Mouse (Mus musculus): ENCODE results near the gene Baz2b. TPM values are rescaled to one million over a fixed set of nuclear protein-coding genes. Genes with fewer than 3 reads are reported as not detected.

The Baz2b gene
- polyA plus RNA-seq, 1 experiment from 2014 or later: 71.6 TPM

DNA sequence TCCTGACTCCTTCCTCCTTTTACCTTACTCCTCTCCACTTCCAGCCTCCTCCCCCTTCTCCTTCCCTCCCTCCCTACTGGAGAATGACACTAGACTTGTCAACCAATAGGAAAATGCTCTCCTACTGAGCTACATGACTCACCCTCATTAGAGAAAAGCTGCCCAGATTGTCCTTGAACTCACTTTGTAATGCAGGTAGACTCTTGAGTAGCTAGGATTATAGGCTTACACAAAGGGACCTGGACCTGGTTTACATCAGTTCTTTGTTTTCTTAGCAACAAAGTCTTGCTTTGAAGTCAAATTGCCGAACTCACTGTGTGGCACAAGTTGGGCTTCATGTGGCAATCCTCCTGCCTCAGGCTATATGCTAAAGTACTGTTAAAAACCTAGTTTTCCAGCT lies 12.8 kb downstream of the Baz2b start:
- Histone ChIP-seq H3K4me1 (no peaks in the 10 kb centered on the region), H3K27ac (replicated peaks) (no peak overlapping the region), H3K9ac (replicated peaks) (no peak overlapping the region), H3K9me3 (no peaks in the 10 kb centered on the region), H3K4me2 (replicated peaks) (no peak overlapping the region), H3K4me3 (no peak overlapping the region), H3K36me3 (no peaks in the 10 kb centered on the region), H3K27me3 (no peaks in the 10 kb centered on the region)
- 33% methylated on average over 1 of the region's 1 CpGs for WGBS
- ATAC-seq (replicated peaks): no peak

DNA sequence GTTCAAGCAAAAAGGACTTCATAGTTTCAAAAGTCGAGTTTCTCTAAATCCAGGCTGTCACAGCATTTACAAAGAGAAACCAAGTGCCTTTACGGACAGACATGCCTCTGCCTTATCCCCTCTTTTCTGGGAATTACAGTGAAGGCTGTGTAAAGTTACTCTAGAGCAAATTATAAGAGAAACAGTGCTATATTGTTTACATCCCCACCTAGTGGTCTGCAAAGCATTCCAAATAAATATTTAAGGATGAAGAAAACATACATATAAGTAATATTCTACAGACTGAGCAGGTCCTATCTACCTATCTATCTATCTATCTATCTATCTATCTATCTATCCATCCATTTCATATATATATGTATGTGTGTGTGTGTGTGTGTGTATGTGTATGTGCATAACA lies 27.9 kb downstream of the Baz2b start:
- Histone ChIP-seq H3K4me2 (replicated peaks) (no peak overlapping the region), H3K36me3 (no peaks in the 10 kb centered on the region), H3K4me3 (no peak overlapping the region), H3K27ac (replicated peaks) (no peak overlapping the region), H3K9ac (replicated peaks) (no peak overlapping the region), H3K4me1 (no peaks in the 10 kb centered on the region), H3K9me3 (no peaks in the 10 kb centered on the region), H3K27me3 (no peaks in the 10 kb centered on the region)
- no peak for ATAC-seq (replicated peaks)
- WGBS: 63% methylated on average over 2 of the region's 2 CpGs

DNA sequence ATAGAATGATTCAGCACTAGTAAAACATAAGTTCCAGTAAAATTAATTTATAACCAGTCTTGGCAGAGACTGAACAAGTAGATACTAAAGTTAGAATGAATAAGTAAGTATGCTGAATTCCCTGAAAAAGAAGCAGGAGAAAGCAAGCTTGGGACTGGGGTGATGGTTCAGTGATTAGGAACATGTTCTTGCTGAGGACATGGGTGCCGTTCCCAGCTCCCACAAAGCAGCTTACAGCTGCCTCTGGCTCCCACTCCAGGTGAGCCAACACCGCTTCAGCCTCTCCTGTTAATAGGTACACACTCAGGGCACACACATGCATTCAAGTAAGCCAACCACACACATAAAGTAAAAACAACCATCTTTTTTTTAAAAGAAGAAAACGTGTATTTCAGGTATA lies 32.1 kb downstream of the Baz2b start:
- no peaks in the 10 kb centered on the region for H3K36me3 ChIP-seq
- WGBS: 81% methylated on average over 3 of the region's 3 CpGs
- ATAC-seq (replicated peaks): no peak

DNA sequence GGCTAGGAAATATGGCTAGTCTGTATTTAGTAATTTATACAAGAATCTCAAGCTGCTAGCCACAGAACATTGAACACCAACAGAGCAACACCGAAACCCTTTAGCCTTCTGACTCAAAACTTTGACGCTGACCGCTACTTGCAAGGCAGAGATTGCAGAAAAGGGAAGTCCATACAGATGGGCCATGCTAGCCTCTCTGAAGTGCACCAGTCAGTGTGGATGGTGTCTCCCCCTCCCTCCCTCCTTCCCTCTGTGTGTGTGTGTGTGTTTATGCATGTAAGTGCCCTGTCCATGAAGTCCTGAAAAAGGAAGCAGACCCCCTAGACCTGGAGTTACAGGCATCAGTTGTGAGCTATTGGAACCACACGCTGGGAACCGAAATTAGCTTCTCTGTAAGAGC lies 33.6 kb downstream of the Baz2b start:
- 90% methylated on average over 5 of the region's 5 CpGs for WGBS
- H3K4me2 ChIP-seq (replicated peaks): no peak overlapping the region
- H3K36me3 ChIP-seq: no peaks in the 10 kb centered on the region
- H3K27me3 ChIP-seq: no peaks in the 10 kb centered on the region
- H3K27ac ChIP-seq (replicated peaks): no peak overlapping the region
- H3K9ac ChIP-seq (replicated peaks): no peak overlapping the region
- no peaks in the 10 kb centered on the region for H3K4me1 ChIP-seq
- no peaks in the 10 kb centered on the region for H3K9me3 ChIP-seq
- H3K4me3 ChIP-seq: no peak overlapping the region
- no peak for ATAC-seq (replicated peaks)

More for the DNA sequence above, 32.1 kb downstream of the Baz2b start:
- Histone ChIP-seq H3K4me2 (replicated peaks) (no peak overlapping the region), H3K9ac (replicated peaks) (no peak overlapping the region), H3K4me1 (no peaks in the 10 kb centered on the region), H3K9me3 (no peaks in the 10 kb centered on the region), H3K4me3 (no peak overlapping the region), H3K27me3 (no peaks in the 10 kb centered on the region), H3K27ac (replicated peaks) (no peak overlapping the region)

DNA sequence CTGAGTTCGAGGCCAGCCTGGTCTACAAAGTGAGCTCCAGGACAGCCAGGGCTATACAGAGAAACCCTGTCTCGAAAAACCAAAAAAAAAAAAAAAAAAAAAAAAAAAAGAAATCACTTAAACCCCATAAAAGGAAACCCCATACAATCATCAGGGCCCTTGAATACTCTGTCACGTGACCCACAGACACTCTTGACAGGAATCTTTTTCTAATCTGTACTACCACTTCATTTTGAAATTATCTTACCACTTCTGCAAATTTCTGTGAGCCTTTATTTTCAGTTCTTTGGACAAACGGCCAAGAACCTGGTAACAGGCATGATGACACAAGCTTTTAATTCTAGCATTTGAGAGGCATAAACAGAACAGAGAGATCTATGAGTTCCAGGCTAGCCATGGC lies 34.6 kb downstream of the Baz2b start:
- Histone ChIP-seq H3K9me3 (no peaks in the 10 kb centered on the region), H3K27me3 (no peaks in the 10 kb centered on the region), H3K4me2 (replicated peaks) (no peak overlapping the region), H3K4me3 (no peak overlapping the region), H3K4me1 (no peaks in the 10 kb centered on the region), H3K9ac (replicated peaks) (no peak overlapping the region), H3K27ac (replicated peaks) (no peak overlapping the region), H3K36me3 (no peaks in the 10 kb centered on the region)
- no peak for ATAC-seq (replicated peaks)
- WGBS: 87% methylated on average over 3 of the region's 4 CpGs

DNA sequence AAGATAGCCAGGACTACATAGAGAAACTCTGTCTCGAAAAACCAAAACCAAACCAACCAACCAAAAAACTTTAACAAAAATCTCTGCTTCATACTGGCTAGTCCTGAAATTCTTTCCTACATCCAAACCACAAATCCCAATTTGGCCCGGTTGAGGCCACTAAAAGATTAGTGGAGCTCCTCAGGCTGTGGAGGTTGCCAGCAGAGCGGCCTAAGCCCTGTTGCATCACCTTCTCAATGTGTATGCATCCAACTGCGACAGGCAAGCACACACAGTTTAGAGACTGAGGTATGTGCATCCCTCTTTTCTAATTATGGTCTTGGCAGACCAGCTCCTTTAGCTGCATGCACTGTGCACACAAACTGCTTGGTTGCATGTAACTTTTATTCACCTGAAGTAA lies 36.0 kb downstream of the Baz2b start:
- H3K4me3 ChIP-seq: no peak overlapping the region
- no peaks in the 10 kb centered on the region for H3K9me3 ChIP-seq
- no peaks in the 10 kb centered on the region for H3K4me1 ChIP-seq
- H3K4me2 ChIP-seq (replicated peaks): no peak overlapping the region
- WGBS: 86% methylated on average over 4 of the region's 4 CpGs
- H3K36me3 ChIP-seq: no peaks in the 10 kb centered on the region
- no peak overlapping the region for H3K27ac ChIP-seq (replicated peaks)
- no peak for ATAC-seq (replicated peaks)
- H3K9ac ChIP-seq (replicated peaks): no peak overlapping the region
- H3K27me3 ChIP-seq: no peaks in the 10 kb centered on the region

DNA sequence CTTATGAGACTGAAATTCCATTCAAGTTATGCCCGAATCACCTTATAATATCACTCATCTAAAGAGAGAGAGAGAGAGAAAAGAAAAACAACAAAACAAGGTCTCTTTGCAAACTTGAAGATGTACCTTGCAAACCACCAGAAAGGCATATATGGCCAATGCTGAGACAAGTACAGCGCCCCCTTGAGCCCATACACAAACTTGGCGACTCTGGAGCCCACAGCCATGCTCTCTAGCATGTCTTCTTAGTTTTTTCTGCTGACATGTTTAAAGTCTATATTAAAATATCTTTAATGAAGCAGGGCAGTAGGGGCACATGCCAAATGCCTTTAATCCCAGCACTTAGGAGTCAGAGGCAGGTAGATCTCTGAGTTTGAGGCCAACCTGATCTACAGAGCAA lies 36.4 kb downstream of the Baz2b start:
- ATAC-seq (replicated peaks): no peak
- H3K9me3 ChIP-seq: no peaks in the 10 kb centered on the region
- H3K27me3 ChIP-seq: no peaks in the 10 kb centered on the region
- H3K27ac ChIP-seq (replicated peaks): no peak overlapping the region
- no peak overlapping the region for H3K4me2 ChIP-seq (replicated peaks)
- H3K4me1 ChIP-seq: no peaks in the 10 kb centered on the region
- H3K36me3 ChIP-seq: no peaks in the 10 kb centered on the region
- H3K9ac ChIP-seq (replicated peaks): no peak overlapping the region
- 76% methylated on average over 3 of the region's 3 CpGs for WGBS
- no peak overlapping the region for H3K4me3 ChIP-seq

DNA sequence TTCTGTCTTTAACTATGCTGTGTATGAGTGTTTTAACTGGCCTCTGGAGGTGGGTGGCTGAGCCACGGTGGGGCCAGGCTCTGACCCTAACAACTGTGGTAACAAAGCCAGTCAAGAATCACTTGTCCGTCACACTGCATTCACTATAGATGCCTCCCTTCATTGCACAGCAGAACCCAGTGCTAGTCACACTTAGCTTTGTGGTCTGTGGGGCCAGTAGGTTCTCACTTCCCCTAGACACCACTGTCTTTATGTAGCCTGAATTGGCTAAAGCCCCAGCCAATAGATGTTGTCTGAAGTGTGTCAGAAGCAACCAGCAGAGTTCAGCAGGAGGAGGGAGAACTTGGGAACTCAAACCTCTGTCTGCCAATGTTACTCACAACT lies 37.1 kb downstream of the Baz2b start:
- Histone ChIP-seq H3K27ac (replicated peaks) (no peak overlapping the region), H3K4me2 (replicated peaks) (no peak overlapping the region), H3K4me1 (no peaks in the 10 kb centered on the region), H3K4me3 (no peak overlapping the region), H3K9ac (replicated peaks) (no peak overlapping the region), H3K9me3 (no peaks in the 10 kb centered on the region), H3K36me3 (no peaks in the 10 kb centered on the region), H3K27me3 (no peaks in the 10 kb centered on the region)
- no peak for ATAC-seq (replicated peaks)
- 59% methylated on average over 2 of the region's 2 CpGs for WGBS

DNA sequence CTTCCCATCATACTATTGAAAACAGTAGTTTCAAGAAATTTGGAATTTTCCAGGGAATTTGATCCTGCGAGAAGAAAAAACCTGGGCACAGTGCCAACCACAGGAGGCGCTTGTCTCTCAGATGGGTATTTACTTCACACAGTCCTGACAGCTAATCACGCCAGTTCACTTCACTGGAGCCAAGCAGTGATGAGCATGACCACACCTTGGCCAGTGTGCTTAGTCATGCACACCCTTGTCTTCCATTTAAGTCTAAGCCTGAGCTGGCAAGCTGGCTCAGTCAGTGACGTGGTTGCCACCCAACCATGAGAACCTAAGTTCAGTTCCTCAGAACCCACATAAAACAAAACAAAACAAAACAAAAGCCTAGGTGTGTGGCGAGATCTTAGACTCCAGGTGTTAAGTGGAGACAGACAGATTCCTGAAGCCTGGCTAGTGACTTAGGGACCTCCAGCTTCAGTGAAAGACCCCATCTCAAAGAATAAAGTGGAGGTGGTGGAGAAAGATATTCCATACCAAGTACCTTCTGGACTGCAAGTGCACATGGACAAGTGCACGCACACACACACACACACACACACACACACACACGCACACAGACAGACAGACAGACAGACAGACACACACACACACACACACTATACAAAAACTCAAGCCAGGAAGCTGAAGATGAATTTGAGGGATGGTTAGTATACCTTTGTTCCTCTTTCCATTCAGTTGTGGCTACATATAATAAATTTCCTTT lies 37.7 kb downstream of the Baz2b start:
- no peak overlapping the region for H3K4me2 ChIP-seq (replicated peaks)
- no peak overlapping the region for H3K9ac ChIP-seq (replicated peaks)
- no peak for ATAC-seq (replicated peaks)
- no peaks in the 10 kb centered on the region for H3K27me3 ChIP-seq
- H3K9me3 ChIP-seq: no peaks in the 10 kb centered on the region
- no peak overlapping the region for H3K27ac ChIP-seq (replicated peaks)
- no peaks in the 10 kb centered on the region for H3K36me3 ChIP-seq
- H3K4me3 ChIP-seq: no peak overlapping the region
- WGBS: 53% methylated on average over 7 of the region's 7 CpGs
- H3K4me1 ChIP-seq: no peaks in the 10 kb centered on the region

DNA sequence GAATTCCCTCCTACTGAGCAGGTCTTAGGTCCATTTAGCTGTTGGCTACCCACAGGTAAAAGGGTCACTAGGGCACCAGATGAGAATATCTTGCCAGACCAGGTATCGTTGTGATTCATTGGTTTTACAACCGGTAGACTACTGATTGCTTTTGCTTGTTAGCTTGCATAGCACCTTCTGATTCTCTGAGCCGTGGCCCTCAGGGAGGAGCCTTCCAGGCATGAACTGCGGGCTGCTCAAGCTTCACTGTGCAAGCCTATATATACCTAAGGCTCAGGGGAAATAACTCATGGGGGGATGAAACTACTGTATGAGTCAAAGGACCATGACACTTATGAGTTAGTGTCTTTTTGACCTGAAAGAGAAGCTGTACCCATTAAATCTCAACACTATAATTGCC lies 42.8 kb downstream of the Baz2b start:
- Histone ChIP-seq H3K4me1 (no peaks in the 10 kb centered on the region), H3K9ac (replicated peaks) (no peak overlapping the region), H3K27ac (replicated peaks) (no peak overlapping the region), H3K36me3 (no peaks in the 10 kb centered on the region), H3K9me3 (no peaks in the 10 kb centered on the region), H3K27me3 (no peaks in the 10 kb centered on the region), H3K4me2 (replicated peaks) (no peak overlapping the region), H3K4me3 (no peak overlapping the region)
- WGBS: 88% methylated on average over 4 of the region's 4 CpGs
- no peak for ATAC-seq (replicated peaks)

DNA sequence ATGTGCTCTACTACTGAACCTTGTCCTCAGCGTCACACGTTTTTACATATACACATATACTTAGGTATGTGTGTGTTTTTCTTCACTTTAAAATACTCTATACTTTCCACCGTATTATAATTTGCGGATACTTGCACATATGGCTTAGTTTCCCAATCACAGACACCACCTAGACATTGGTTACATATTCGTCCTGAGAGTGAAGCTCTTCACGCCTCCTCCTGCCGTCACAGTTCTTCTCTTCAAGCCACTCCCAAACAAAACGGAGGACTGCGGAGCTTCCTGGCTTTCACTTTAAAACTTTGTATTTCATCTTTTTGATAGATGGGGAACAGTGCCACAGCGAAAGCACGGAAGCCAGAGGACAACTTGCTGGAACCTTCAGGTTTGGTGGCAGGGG lies 44.0 kb downstream of the Baz2b start:
- Histone ChIP-seq H3K27ac (replicated peaks) (no peak overlapping the region), H3K9me3 (no peaks in the 10 kb centered on the region), H3K27me3 (no peaks in the 10 kb centered on the region), H3K4me2 (replicated peaks) (no peak overlapping the region), H3K9ac (replicated peaks) (no peak overlapping the region), H3K4me1 (no peaks in the 10 kb centered on the region), H3K4me3 (no peak overlapping the region), H3K36me3 (no peaks in the 10 kb centered on the region)
- no peak for ATAC-seq (replicated peaks)
- 93% methylated on average over 11 of the region's 11 CpGs for WGBS

DNA sequence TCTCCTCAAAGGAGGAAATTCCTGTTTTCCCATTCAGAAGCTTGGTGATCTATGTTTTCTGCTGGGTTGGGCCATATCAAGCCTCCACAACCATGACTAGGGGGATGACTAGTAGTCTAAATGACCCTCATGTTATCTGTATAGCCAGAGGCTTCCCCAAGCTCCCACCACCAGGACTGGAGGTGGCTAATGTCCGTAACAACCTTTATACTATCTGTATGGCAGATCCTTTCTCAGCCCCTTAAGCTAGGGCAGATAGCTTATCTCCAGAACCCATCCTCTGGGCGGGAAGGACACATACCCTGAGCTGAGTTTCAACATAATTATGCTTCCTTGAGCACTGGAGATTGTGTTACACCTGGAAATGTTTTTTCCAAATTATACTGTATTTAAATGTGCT lies 45.9 kb downstream of the Baz2b start:
- Histone ChIP-seq H3K36me3 (no peaks in the 10 kb centered on the region), H3K4me1 (no peaks in the 10 kb centered on the region), H3K4me3 (no peak overlapping the region), H3K27ac (replicated peaks) (no peak overlapping the region), H3K9me3 (no peaks in the 10 kb centered on the region), H3K4me2 (replicated peaks) (no peak overlapping the region), H3K27me3 (no peaks in the 10 kb centered on the region), H3K9ac (replicated peaks) (no peak overlapping the region)
- ATAC-seq (replicated peaks): no peak
- 76% methylated on average over 2 of the region's 2 CpGs for WGBS

DNA sequence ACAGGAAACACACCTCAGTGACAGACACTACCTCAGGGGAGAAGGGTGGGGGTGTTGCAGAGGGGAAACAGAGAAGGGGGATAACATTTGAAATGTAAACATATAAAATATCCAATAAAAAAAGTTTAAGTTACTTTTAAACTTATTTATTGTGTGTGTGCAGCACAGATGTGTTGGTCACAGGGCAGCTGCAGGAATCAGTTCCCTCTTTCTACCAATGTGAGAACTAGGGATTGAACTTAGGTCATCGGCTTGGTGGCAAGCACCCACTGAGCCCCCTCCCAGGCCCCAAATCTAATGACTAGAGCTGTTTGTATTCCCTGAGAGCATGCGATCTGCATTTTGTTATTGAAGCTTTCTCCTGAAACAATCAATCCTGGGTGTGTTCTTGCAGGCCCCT lies 57.2 kb downstream of the Baz2b start:
- Histone ChIP-seq H3K4me3 (no peak overlapping the region), H3K27ac (replicated peaks) (no peak overlapping the region), H3K4me1 (no peaks in the 10 kb centered on the region), H3K9ac (replicated peaks) (no peak overlapping the region), H3K4me2 (replicated peaks) (no peak overlapping the region), H3K36me3 (no peaks in the 10 kb centered on the region), H3K27me3 (no peaks in the 10 kb centered on the region), H3K9me3 (no peaks in the 10 kb centered on the region)
- no peak for ATAC-seq (replicated peaks)
- 75% methylated on average over 2 of the region's 2 CpGs for WGBS

All from forebrain, embryonic 15.5 days (tissue).